Mouse (Mus musculus): Measurements from ENCODE around the gene Cdc73.
"Not testable (repeated sequence)": the region's sequence is repeated elsewhere in the genome, so short reads cannot be mapped to it uniquely, and the experiment has no call there.

Gene Cdc73

DNA sequence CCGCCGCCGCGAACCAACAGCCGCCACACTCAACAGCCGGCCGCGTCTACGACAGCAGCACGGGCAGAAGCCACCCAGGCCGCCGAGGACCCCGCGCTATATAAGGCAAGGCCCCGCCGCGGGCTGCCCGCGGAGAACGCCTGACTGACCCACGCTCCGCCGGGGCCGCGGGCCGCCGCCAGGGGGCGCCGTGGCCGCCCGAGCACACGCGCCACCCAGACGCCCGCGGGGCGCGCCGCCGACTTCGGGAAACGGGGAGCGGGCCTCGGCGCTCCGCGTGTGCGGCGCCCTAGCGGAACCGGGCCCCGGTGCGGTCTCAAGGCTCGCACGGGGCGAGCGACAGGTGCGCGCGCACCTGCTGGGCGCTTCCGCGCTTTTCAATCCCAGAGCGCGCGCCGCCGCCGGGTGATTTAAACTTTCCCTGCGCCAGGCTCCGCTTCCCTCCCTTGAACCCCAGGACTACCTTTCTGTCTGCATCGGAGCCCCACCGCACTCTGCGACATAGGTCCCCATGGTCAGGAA is at the start of gene Cdc73:
TSS of gene Cdc73 (minus strand) at position 153 of the 522 bp plus-strand sequence.
- in situ Hi-C loops (cut with MboI; ENCODE audit: unreplicated experiment in 2 of 2) = loop anchor here (5.0 kb wide), 1 partner anchor 34 kb away; no protein-coding TSS in a partner anchor

DNA sequence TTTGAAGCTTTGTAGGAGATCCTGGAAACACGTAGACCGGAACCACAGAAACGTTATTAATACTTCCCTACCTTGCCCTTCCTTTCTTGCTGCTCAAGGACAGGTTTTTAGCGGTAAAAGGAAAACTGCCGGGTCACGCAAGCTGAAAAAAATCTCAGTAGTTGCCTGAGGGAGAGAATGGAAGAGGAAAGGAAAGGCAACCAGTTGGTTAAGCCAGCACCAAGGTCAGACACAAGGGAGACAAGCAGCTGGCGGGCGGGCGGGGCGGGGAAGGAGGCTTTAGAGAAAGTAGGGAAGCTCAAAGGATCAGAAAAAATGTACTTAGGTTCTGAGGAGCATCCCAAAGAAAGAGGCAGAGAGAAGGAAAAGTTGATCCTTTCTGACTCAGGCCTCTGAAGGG is 43.2 kb upstream of the Cdc73 start:
- in situ Hi-C loops (cut with MboI; ENCODE audit: unreplicated experiment in 2 of 2) = no loop called here

DNA sequence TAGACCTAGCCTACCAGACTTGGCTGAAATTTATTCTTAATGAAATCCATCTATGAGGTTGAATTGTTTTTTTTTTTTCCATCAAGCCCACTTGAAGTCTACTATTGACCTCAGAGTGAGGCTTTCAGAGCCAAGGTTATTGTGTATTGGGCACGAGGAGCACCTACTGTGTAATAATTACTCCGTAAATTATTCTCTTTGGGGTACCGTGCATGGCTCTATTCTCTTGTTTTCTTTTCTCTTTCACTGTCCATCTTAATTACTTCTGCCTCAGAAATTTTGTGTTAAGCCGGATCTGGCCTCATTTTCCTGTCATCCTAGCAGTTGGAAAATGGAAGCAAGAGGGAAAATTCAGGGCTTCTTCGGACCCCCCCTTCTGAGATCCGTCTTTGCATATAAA is 39.5 kb upstream of the Cdc73 start:
- in situ Hi-C loops (cut with MboI; ENCODE audit: unreplicated experiment in 2 of 2) = no loop called here

DNA sequence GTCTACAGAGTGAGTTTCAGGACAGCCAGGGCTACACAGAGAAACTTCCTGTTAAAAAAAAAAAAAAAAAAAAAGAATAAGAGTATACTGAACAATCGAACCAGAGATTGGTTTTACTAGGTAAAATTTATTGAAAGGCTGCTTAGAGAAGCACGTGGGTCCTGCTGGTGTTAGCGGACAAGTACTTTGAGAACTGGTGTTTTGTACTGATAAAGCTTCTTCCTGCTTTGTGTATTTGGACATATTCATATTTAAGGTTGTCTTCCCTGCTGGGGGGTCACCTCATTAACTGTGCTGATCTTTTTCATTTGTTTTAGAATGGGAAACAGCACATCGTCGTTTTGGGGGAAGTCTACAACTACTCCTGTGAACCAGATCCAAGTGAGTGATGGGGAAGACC is 38.6 kb upstream of the Cdc73 start:
- in situ Hi-C loops (cut with MboI; ENCODE audit: unreplicated experiment in 2 of 2) = no loop called here

DNA sequence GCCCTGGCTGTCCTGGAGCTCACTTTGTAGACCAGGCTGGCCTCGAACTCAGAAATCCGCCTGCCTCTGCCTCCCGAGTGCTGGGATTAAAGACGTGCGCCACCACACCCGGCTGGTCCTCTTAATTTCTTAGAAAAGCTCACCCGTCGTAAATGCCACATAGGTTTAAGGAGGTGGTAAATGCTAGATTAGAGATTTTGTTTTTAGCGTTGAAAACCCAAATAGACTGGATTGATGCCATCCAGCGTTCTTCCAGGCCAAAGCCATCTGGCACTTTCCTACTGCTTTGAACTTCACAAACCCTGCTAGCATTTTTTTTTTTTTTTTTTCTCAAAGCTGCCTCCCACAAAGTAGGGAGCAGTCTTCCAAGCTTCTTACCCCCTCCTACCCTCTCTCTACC is 37.9 kb upstream of the Cdc73 start:
- in situ Hi-C loops (cut with MboI; ENCODE audit: unreplicated experiment in 2 of 2) = no loop called here

DNA sequence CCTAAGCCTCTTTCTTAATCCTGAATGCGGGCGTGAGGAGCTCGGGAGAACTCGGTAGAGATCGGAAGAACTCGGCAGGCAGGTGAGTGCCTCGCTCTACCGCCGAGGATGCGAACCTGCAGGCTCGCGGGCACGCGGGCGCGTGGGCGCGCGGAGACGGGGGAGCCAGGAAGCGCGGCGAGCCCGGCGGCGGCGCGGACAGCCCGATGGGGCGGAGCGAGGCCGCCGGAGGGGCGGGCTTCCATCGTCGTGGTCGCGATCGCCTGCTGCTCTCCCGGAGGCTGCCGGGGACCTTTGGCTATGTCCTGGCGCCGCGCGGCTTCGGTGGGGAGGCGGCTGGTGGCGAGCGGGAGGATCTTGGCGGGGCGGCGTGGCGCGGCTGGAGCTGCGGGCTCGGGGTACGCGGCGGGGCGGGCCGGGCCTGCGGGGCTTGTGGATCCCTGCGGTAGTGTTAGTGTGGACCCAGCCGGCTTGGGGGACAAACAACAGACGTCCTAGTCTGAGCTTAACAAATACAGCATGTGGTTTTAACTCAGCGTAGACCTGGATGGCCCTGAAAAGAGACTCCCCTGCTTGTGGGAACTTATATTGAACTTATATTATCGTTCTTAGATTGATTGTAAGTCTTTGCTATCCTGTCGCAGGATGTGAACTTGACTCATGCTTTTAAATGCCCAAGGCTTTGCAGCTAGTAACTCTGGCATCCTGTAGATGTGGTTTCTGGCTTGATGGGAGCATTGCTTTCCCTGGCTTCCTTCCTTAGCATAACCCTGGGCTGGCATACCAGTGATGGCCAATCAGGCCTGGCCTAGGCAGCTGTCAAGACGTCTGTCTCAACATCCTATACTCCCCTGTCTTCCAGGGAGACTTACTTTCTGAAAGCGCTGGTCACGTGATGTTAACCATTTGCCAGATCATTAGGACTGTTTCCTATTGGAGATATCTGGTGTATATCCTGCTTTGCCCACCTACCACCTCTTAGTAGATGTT is 37.0 kb upstream of the Cdc73 start:
- in situ Hi-C loops (cut with MboI; ENCODE audit: unreplicated experiment in 2 of 2) = loop anchor here (5.0 kb wide), 1 partner anchor 37 kb away; the partner anchor contains the start of gene Cdc73 (in 2 of the 2)

DNA sequence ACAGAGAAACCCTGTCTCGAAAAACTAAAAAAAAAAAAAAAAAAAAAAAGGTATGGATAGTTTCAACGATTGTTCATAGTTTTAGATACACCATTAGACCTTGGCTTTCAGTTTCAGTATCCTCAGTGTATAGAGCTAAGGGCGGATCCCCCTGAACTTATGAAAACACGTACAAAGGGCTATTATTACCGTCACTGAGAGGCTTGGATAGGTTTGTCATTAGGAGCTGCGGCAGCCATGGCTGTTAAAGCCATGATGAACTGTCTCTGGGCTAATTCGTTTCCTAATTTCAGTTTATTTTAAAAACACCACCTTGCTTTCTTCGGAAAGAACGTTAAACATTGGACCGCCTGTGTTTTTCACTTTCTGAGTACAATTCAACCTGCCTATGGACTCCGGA is 36.1 kb upstream of the Cdc73 start:
- in situ Hi-C loops (cut with MboI; ENCODE audit: unreplicated experiment in 2 of 2) = loop anchor here (5.0 kb wide), 1 partner anchor 37 kb away; the partner anchor contains the start of gene Cdc73 (in 2 of the 2)

DNA sequence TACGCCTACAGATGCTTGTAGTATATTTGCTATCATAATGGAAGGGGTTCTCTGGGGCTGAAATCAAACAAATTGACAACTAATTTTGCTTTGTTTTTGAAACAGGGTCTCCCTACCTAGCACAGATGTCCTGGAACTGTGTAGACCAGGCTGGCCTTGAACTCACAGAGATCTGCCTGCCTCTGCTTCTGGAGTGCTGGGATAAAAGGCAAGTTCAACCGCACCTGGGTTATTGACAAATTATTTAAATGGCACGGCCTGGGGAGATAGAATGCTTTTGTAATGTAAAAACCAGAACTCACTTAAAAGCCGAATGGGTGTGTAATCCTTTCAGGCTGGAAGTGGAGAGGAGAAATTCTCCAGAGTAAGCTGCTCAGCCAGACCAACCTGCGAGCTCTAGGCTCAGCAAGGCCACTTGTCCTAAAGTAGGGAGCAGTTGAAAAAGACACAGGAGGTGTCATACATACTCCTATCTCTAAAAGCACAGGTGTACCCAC is 31.3 kb upstream of the Cdc73 start:
- in situ Hi-C loops (cut with MboI; ENCODE audit: unreplicated experiment in 2 of 2) = no loop called here

DNA sequence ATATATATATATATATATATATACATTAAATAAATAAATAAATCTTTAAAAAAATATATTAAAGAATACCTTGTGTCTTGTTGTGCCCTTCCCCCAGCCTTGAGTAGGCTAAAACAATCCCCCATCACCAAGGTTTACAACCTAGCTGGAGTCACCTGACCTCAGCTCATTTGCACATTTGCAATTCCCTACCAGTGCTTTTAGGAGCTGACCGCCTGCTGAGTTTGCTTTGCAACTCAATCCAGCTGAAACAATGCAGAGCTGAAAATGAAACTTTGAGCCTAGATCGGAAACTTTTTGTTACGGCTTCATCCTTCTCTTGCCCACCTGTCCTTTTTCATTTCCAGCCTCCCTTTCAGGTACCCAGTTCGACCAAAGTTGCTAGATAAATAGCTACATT is 29.0 kb upstream of the Cdc73 start:
- in situ Hi-C loops (cut with MboI; ENCODE audit: unreplicated experiment in 2 of 2) = no loop called here

DNA sequence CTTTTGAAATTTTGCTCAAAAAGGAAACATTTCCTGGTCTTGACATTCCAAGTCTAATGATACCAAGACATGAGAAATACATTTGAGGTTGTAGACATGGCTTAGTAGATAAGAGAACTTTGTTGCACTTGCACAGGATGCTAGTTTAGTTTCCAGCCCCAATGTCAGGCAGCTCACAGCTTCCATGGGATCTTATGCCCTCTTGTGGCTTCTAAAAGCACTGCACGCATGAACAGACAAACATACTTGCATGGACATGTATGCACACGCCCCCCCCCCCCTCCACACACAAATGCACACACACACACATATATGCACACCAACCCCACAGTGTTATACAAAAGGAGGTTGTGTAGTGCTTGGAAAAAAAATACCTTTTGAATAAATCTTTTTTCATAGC is 28.2 kb upstream of the Cdc73 start:
- in situ Hi-C loops (cut with MboI; ENCODE audit: unreplicated experiment in 2 of 2) = no loop called here

DNA sequence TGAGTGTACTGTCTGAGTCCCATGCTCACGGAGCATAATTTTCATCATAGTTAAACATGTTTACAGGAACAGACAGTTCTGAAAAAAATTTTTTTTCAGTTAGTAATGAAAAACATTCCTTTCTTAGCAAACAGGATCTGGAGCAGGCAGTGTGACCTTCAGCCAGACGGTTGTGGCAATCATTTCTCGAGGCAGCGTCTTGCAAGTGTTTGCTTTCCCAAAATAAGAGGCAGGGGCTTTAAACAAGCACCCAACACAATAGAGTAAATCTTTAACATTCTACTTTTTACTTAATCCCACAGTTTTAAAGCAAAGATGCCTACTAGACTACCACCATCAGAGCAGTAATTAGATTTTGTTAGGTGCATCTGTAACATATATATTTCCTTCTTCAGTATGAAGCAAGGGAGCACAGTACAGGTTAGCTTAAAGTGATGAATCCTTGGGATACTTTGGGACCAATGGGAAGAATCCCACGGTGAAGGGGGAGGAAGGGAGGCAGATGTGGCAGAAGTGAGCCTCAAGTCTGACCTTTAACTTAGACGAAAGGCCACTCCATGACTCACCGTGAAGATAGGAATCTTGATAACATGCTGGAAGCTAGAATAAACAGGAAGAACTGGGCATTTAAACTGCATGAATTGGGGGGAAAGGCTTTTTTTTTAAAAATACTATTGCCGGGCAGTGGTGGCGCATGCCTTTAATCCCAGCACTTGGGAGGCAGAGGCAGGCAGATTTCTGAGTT is 25.2 kb upstream of the Cdc73 start:
- in situ Hi-C loops (cut with MboI; ENCODE audit: unreplicated experiment in 2 of 2) = no loop called here

DNA sequence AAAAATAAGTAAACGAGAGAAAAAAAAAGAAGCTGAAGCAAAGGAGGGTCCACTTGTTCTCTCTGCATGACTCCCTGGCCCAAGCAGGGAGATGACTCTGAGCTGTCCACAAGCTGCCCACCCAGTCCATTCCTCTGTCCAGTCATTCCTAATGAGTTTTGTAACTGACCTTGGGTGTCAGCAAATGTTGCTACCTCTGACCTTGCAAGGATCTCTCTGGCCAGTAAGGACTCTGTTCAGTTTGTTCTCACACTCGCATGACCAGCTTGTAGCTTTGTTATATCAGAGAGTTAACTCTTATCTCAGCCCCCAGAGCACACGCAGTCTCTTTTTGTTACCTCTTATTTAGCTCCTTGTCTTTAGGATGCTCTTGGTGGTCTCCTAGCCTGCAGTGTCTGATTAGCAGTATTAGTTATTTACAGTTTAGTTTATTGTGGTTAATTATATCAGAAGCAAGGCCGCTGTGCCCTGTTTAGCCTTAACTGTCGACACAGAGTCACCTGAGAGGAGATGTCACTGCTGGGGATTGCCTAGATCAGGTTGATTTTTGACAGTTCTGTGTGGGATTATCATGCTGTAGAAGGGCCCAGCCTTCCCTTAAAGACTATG is 21.9 kb upstream of the Cdc73 start:
- in situ Hi-C loops (cut with MboI; ENCODE audit: unreplicated experiment in 2 of 2) = no loop called here

DNA sequence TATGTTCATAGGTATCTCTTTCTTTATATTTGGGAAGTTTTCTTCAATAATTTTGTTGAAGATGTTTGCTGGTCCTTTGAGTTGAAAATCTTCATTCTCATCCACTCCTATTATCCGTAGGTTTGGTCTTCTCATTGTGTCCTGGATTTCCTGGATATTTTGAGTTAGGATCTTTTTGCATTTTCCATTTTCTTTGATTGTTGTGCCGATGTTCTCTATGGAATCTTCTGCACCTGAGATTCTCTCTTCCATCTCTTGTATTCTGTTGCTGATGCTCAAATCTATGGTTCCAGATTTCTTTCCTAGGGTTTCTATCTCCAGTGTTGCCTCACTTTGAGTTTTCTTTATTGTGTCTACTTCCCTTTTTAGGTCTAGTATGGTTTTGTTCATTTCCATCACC is 13.3 kb upstream of the Cdc73 start, which contains the start of gene Glrx2:
TSS of gene Glrx2 (plus strand) at position 301 of the 400 bp plus-strand sequence.
- in situ Hi-C loops (cut with MboI; ENCODE audit: unreplicated experiment in 2 of 2) = not testable (repeated sequence)

DNA sequence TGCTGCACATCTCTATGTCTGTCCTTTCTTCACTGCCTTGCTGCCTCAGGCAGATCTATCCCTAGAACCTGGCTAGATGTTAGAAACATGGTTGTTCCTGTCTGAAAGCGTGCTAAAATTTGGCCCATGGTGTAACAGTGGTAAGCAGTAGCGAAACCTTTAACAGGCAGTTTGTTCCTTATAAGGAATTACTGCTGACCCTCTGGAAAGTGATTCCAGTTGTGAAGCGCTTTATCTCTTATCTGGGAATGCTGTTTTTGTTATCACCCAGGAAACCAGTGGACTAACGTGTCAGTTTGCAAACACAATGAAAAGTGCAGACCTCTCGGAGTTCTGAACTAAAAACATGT is 7.9 kb upstream of the Cdc73 start:
- in situ Hi-C loops (cut with MboI; ENCODE audit: unreplicated experiment in 2 of 2) = no loop called here

DNA sequence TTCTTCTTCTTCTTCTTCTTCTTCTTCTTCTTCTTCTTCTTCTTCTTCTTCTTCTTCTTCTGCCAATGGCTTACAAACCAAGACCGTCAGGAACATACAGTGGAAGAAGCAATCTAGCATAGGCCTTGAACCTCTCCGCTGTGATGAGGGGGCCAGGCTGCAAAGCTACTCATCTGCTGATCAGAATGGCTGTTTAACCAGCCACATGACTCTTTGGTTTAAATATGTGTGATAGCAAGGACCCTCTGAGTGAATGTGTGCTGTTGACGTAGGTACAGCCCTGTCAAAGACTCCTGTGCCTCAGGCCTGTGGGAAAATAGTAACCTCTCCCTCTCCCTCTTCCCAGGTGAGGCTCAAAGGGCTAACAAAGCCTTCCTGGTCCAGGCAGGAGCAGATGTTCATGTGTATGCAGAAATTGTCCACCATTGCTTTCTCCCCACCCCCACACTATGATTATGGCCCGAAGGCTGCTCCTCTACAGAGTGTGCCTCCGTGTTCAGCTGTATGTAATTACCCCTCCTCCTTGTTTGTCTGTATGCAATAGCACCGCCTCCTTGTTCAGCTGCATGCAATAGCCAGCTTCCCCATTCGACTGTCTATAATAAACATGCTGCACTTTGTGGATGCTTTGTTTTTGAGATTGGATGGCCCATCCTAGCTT is 7.4 kb upstream of the Cdc73 start:
- in situ Hi-C loops (cut with MboI; ENCODE audit: unreplicated experiment in 2 of 2) = no loop called here

DNA sequence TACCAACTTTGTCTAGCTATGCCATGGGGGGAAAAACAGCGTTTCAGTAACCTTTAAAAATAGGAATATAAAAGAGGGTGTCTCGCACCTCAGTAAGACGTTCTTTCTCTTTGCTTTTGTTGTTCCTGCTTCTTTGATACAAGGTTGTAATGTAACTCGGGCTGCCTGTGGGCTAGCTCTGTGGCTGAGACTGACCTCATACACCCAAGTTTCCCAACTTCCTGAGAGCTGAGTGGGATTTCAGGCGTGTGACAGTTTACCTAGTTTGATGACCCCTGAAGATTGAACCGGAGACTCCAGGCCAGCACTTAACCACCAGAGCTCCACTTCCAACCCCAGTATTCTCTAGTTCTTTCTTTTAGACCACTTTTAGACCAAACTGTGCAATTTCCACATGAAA is 5.7 kb upstream of the Cdc73 start:
- in situ Hi-C loops (cut with MboI; ENCODE audit: unreplicated experiment in 2 of 2) = no loop called here

DNA sequence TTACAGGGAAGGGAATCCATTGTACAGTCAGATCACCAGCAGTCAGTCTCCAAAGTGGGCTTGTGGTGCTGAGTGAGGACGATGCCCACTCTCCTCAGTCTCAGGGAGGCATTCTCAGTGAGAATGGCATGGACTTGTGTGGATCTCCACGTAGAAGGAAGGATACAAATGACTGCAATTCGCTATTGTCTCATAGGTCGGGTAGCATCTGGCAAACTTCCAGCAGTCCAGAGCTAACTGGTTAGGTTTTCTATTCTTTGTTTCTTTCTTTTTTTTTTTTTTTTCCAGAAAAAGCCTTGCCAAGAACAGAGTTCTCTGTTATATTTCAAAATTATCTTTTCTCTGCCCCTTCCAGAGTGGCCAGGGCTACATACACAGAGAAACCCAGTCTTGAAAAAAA is 4.3 kb upstream of the Cdc73 start:
- in situ Hi-C loops (cut with MboI; ENCODE audit: unreplicated experiment in 2 of 2) = no loop called here

DNA sequence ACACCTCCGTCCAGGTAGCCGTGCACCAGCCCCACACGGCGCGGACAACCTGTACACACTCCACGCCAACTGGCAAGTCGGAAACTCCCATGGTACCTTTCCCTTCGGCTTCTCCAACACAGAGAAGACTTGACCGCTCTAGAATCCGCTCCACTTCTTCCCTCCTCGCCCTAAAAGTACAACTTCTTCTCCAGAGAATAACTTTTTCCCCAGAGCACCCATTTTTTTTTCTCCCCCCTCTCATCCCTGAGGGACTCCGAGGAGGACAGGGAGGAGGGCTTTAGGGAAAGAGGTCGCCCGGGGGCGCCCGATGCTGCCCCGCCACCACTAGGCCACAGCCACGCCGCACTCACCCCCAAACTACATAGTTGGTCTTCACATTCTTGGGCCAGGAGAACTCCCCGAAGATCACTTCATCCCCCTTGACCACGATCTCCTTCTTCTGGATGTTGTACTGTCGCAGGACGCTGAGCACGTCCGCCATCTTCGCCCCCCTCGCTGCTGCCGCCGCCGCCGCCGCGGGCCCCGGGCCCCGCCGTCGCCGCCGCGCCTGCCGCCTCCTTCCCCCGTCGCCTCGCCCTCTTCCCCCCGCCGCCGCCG is 452 bp downstream of the Cdc73 start:
- in situ Hi-C loops (cut with MboI; ENCODE audit: unreplicated experiment in 2 of 2) = loop anchor here (5.0 kb wide), 1 partner anchor 35 kb away; no protein-coding TSS in a partner anchor

DNA sequence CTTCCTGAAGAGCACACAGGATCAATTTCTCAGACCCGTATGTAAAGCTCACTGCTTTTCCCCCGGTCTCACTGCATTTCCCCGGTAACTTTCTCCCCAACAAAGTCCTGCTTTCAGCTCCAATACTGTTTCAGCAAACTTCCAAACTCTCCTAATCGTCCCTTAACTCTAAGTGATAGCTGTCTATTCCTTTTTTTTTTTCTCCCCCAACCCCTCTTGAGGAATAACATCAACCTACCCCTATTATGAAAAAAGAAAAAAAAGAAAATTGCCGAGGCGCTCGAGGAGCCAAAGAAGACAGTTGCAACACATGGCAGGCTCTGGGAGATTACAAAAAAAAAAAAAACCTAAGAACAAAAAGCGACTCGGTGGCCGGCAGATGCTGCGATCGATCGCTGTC is 957 bp downstream of the Cdc73 start:
- in situ Hi-C loops (cut with MboI; ENCODE audit: unreplicated experiment in 2 of 2) = loop anchor here (5.0 kb wide), 1 partner anchor 36 kb away; no protein-coding TSS in a partner anchor

DNA sequence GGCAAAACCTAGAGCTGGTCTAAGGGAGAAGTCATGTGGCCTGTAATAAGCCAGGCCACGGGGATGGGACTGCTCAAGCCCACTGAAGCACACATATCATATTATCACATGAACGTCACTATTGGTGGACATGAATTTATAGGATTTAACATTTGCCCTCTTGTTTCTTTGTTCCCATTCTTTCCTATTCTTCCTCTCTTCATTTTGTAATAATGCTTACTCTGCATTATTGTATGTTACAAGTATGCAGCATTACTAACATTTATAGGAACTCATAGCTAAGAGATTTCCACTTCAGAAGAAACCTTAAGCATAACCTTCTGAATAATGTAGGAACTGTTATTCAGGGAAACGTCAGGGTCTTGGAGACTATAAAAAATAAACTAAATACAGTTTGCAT is 17.8 kb downstream of the Cdc73 start:
- in situ Hi-C loops (cut with MboI; ENCODE audit: unreplicated experiment in 2 of 2) = no loop called here
